Mouse (Mus musculus) lung, adult 2 months (tissue): ENCODE data around the gene Akap6. TPM values are rescaled to one million over a fixed set of nuclear protein-coding genes. Genes with fewer than 3 reads are reported as not detected.

Experiments
- DNase-seq: peaks from one replicate; pipeline ENCODE4 v3.0.0; 2022
- H3K4me1 ChIP-seq: fragments of 200-500 bp; 2 replicates; pipeline ENCODE4 v1.6.1; 2011; ENCODE audit warnings: low read length; ENCODE audit not compliant: control insufficient read depth, insufficient read depth
- H3K4me3 ChIP-seq: fragments of 200-500 bp; replicated peaks from 2 replicates; pipeline ENCODE3; 2011; ENCODE audit warnings: low read depth, mild to moderate bottlenecking, control low read depth, low read length; ENCODE audit errors: extremely low read depth
- CTCF ChIP-seq: fragments of 200-500 bp; IDR thresholded peaks from 2 replicates; pipeline ENCODE4 v1.5.1; 2011; ENCODE audit warnings: mild to moderate bottlenecking, low read length, control low read depth; ENCODE audit not compliant: insufficient read depth
- POLR2A ChIP-seq: fragments of 200-500 bp; IDR thresholded peaks from 2 replicates; pipeline ENCODE4 v1.6.1; 2011; ENCODE audit warnings: low read depth, mild to moderate bottlenecking, control low read depth, low read length, borderline replicate concordance; ENCODE audit errors: extremely low read depth
- WGBS: fragments of 180-500 bp; shearing (Covaris S2); methylation state at CpG from one replicate; pipeline ENCODE4 v1.1.7; 2018; 5-methylcytosine and 5-hydroxymethylcytosine counted together
- polyA plus RNA-seq: library from polyadenylated mRNA; depleted of rRNA; stranded (reverse); fragments of >200 nt; gene quantifications from 2 replicates; pipeline ENCODE4 v1.2.3, GENCODE M21; 2012

Akap6 gene
- polyA plus RNA-seq, 1 experiment: 0.96 TPM

DNA sequence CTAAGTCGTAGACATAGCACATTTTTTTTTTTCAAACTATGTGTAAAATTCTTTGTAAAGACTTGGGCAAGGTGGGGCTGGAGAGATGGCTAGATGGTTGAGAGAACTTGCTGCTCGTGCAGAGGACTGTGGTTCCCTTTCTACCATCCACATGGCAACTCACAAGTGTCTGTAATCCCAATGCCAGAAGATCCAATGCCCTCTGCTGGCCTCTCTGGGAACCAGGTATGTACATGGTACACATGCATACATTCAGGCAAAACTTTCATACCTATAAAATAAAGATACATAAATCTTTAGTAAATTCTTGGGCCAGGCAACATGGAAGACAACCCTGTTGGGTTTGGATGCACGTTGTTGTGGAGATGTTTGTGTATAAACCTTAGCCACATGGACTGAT is 107.1 kb downstream of the Akap6 start:
- Histone ChIP-seq H3K4me1 (no peaks in the 10 kb centered on the region), H3K4me3 (no peak overlapping the region)
- no peak for DNase-seq
- 57% methylated on average over 3 of the region's 3 CpGs for WGBS
- TF ChIP-seq CTCF: no peak
- TF ChIP-seq POLR2A: no peak

GRCm38 (mm10) chr12:52818588-52818987 is 119.4 kb downstream of the Akap6 start:
- TF ChIP-seq CTCF (no peak), POLR2A (no peak)
- no peaks in the 10 kb centered on the region for H3K4me1 ChIP-seq
- DNase-seq: no peak
- 26% methylated on average over 7 of the region's 7 CpGs for WGBS
- no peak overlapping the region for H3K4me3 ChIP-seq

- 76% methylated on average over 5 of the region's 5 CpGs for WGBS
- TF ChIP-seq POLR2A (no peak), CTCF (no peak)
- DNase-seq: no peak
- no peak overlapping the region for H3K4me3 ChIP-seq
- H3K4me1 ChIP-seq: no peaks in the 10 kb centered on the region
These were observed 125.6 kb downstream of the Akap6 start for GRCm38 (mm10) chr12:52824774-52825173.

DNA sequence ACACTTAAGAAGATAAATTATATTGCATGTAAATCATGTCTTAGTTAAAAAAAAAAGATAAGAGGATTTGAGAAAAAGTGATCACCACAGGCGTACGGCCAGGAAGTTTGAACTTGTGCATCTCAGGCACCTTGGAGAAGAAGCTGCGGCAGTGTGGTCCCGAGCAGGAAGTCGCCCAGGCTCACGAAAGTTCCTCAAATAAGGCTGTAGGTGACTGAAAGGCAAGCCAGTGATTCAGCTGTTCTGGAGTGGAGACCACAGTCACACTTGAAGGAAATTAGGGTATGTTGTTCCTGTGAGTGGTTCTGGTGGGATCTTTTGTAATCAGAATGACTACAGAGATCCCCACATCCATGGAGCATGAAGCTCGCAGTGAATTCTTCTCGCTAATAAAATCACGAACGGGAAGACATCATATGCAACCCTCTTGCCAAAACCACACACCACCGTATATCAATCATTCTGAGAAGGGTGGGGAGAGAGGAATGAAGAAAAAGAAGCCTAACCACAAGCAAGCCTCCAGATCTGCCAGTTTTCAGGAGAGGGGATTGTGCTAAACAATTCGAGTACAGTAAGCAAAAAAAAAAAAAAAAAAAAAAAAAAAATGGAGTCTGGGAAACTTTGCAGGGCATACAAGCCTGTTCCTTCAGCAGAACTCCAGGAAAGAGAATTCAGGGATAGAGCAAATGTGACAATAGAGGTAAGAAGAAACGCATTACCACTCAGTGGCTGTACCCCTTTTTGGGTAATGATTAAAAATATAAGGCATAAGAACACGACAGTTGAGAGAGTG is 130.0 kb downstream of the Akap6 start:
- Histone ChIP-seq H3K4me1 (no peaks in the 10 kb centered on the region), H3K4me3 (no peak overlapping the region)
- WGBS: 39% methylated on average over 14 of the region's 14 CpGs
- no peak for DNase-seq
- TF ChIP-seq CTCF: no peak
- TF ChIP-seq POLR2A: no peak

DNA sequence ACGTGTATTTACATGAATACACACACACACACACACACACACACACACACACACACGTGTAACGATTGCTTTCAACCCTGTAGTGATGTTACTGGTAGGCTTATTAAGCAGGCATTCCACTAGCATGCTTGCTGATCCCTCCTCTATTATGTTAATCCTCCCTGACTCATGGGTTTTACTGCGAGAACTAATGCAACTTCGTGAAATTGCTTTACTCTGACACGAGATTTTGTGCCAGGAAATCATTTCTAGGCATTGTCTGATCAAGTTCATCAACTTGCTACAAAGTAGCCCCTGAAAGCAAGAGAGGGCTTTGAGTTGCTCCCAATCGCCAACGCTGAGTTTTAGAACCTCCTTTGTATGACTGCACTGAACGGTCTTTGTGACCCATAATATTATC is 132.6 kb downstream of the Akap6 start:
- Histone ChIP-seq H3K4me3 (no peak overlapping the region), H3K4me1 (peaks cover 2% of the 10 kb centered on the region; the same call in 1 of the 2 replicates)
- 57% methylated on average over 9 of the region's 9 CpGs for WGBS
- no peak for DNase-seq
- no peak for TF ChIP-seq CTCF
- no peak for TF ChIP-seq POLR2A

DNA sequence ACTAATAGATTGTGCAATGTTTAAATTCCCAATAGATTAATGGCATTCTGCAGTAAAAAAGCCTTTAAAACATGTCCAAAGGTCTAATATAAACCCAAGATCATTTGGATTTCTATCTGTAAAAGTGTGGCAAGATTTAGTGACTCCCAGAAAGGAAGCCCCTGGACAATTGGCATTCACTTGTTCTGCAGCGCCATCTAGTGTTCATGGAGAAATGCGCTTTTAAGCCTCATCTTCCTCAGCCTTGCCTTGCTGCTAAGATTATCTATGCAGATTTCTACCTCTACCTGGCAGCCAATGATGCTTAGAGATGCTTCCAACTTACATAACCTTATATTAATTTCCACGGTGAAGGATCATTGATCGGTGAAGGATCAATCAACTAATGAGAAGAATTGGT is 133.0 kb downstream of the Akap6 start:
- peak; percentile 36 for DNase-seq
- TF ChIP-seq CTCF (peak; percentile 57), POLR2A (no peak)
- 9% methylated on average over 4 of the region's 4 CpGs for WGBS
- H3K4me3 ChIP-seq: no peak overlapping the region
- H3K4me1 ChIP-seq: peaks cover 2% of the 10 kb centered on the region; the same call in 1 of the 2 replicates

GRCm38 (mm10) chr12:52833141-52833540 is 134.0 kb downstream of the Akap6 start:
- no peak for TF ChIP-seq CTCF
- H3K4me1 ChIP-seq: peaks cover 2% of the 10 kb centered on the region; the same call in 1 of the 2 replicates
- 45% methylated on average over 6 of the region's 6 CpGs for WGBS
- H3K4me3 ChIP-seq: no peak overlapping the region
- no peak for DNase-seq

- DNase-seq: no peak
- WGBS: 53% methylated on average over 10 of the region's 10 CpGs
- no peak for TF ChIP-seq CTCF
- no peak for TF ChIP-seq POLR2A
- H3K4me3 ChIP-seq: no peak overlapping the region
- H3K4me1 ChIP-seq: peaks cover 2% of the 10 kb centered on the region; the same call in 1 of the 2 replicates
These were observed 134.9 kb downstream of the Akap6 start for GRCm38 (mm10) chr12:52834074-52834473.

DNA sequence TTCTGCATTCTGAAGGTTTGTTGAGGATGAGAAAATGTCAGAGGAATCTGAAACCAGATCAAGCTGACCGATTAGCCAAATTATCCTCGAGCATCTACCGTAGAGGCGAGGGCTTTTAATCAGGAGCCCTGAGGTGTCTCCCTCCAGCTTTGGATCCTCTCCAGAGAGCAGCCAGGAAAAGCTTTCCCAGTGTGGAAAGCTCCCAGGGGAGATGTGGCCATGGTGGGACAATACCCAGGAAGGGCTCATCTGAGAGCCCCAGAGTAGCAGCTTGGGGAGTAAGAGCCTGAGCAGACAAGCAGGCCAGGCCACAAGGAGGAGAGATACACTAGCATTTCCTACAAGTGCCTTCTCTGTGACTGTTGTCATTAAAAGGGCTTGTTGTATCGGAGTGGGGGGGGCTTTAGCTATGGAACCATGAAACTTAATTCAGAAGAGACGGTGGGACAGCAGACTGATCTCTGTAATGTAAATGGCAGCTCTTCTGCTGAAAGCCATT is 135.6 kb downstream of the Akap6 start:
- DNase-seq: no peak
- TF ChIP-seq POLR2A: no peak
- TF ChIP-seq CTCF: no peak
- H3K4me3 ChIP-seq: no peak overlapping the region
- H3K4me1 ChIP-seq: peaks cover 2% of the 10 kb centered on the region; the same call in 1 of the 2 replicates
- 56% methylated on average over 6 of the region's 6 CpGs for WGBS

DNA sequence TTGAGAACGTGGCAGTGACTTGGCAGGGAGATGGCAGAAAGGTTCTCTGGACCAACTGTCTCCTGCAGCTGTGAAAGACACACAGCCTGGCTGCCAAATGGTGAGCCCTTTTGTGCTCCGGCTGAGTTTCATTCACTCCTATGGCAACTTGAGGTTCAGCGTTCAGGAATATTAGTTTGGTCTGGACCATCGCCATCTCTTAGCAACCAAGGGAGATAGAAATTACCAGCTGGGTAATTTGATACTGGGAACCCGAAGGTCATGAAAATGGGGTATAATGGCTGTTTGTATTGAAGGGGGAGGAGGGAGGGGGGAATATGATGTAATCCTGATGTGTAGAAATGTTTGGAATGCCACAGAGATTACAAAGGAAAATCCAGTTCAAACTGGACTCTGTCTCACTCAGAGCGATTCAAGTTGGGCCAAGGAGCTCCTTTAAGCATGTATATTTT is 136.1 kb downstream of the Akap6 start:
- TF ChIP-seq POLR2A (no peak), CTCF (no peak)
- Histone ChIP-seq H3K4me1 (peaks cover 2% of the 10 kb centered on the region; the same call in 1 of the 2 replicates), H3K4me3 (no peak overlapping the region)
- DNase-seq: no peak
- 37% methylated on average over 6 of the region's 6 CpGs for WGBS
